Mouse (Mus musculus) liver, embryonic 12.5 days (tissue): ENCODE data around the gene Nsmf. TPM values are rescaled to one million over a fixed set of nuclear protein-coding genes. Genes with fewer than 3 reads are reported as not detected.

Source experiments
- ATAC-seq: fragments of 200-750 bp; cut with Nextera tagmentation; 2 replicates; pipeline ENCODE4 v1.8.0; 2017; ENCODE audit warnings: moderate number of reproducible peaks, mild to moderate bottlenecking, moderate library complexity
- H3K27ac ChIP-seq: fragments of 300-500 bp; sonication (generic); 2 replicates; pipeline ENCODE4 v1.5.1; 2016; ENCODE audit warnings: mild to moderate bottlenecking
- H3K27me3 ChIP-seq: fragments of 300-500 bp; sonication (generic); replicated peaks from 2 replicates; pipeline ENCODE4 v1.6.1; 2016; ENCODE audit warnings: mild to moderate bottlenecking, moderate library complexity
- H3K36me3 ChIP-seq: fragments of 300-500 bp; sonication (generic); 2 replicates; pipeline ENCODE4 v1.6.1; 2016; ENCODE audit warnings: mild to moderate bottlenecking, moderate library complexity
- H3K4me1 ChIP-seq: fragments of 300-500 bp; sonication (generic); 2 replicates; pipeline ENCODE4 v1.6.1; 2016
- H3K4me2 ChIP-seq: fragments of 300-500 bp; sonication (generic); 2 replicates; pipeline ENCODE4 v1.6.1; 2016; ENCODE audit warnings: mild to moderate bottlenecking, moderate library complexity
- H3K4me3 ChIP-seq: fragments of 300-500 bp; sonication (generic); 2 replicates; pipeline ENCODE4 v1.5.1; 2016; ENCODE audit warnings: mild to moderate bottlenecking, moderate library complexity
- H3K9ac ChIP-seq: fragments of 300-500 bp; sonication (generic); 2 replicates; pipeline ENCODE4 v1.6.1; 2016; ENCODE audit warnings: mild to moderate bottlenecking, moderate library complexity
- H3K9me3 ChIP-seq: fragments of 300-500 bp; sonication (generic); replicated peaks from 2 replicates; pipeline ENCODE4 v1.6.1; 2016; ENCODE audit warnings: mild to moderate bottlenecking, moderate library complexity
- WGBS: fragments of 180-500 bp; shearing (Covaris S2); methylation state at CpG from one replicate; pipeline ENCODE4 v1.1.7; 2016; ENCODE audit not compliant: insufficient replicate concordance; 5-methylcytosine and 5-hydroxymethylcytosine counted together
- polyA plus RNA-seq: library from polyadenylated mRNA; unstranded; fragments of >200 nt; fragmentation: Nextera tagmentation; extraction: Ambion mirVana; gene quantifications from 2 replicates; pipeline ENCODE4 v1.2.1, GENCODE M21; 2016

Gene Nsmf
- 16.1 and 17.0 TPM in 2 replicates for polyA plus RNA-seq

GRCm38 (mm10) chr2:25054221-25055067 is at the start of gene Nsmf:
Gene Nsmf, plus strand, starts transcription at chr2:25054355.
- 6% methylated on average over 47 of the region's 47 CpGs for WGBS
- Histone ChIP-seq H3K36me3 (peaks cover 53% of the 10 kb centered on the region), H3K4me3 (peak within 1 kb of the TSS; percentile 70), H3K9me3 (no peaks in the 10 kb centered on the region), H3K4me2 (peak within 1 kb of the TSS; percentile 81), H3K27ac (peak within 1 kb of the TSS; percentile 5; the same call in 1 of the 2 replicates), H3K4me1 (peaks cover 51% of the 10 kb centered on the region), H3K9ac (peak within 1 kb of the TSS; percentile 72), H3K27me3 (no peaks in the 10 kb centered on the region)
- ATAC-seq: peak; percentile 86

- peaks cover 48% of the 10 kb centered on the region for H3K36me3 ChIP-seq
- H3K9me3 ChIP-seq: no peaks in the 10 kb centered on the region
- no peak overlapping the region for H3K4me3 ChIP-seq
- H3K27ac ChIP-seq: no peak overlapping the region
- no peak overlapping the region for H3K9ac ChIP-seq
- no peak for ATAC-seq
- no peaks in the 10 kb centered on the region for H3K27me3 ChIP-seq
- H3K4me2 ChIP-seq: no peak overlapping the region
- 78% methylated on average over 1 of the region's 1 CpGs for WGBS
- H3K4me1 ChIP-seq: no peaks in the 10 kb centered on the region
These were observed 47.4 kb upstream of the Nsmf start for GRCm38 (mm10) chr2:25006767-25007166.

- no peaks in the 10 kb centered on the region for H3K27me3 ChIP-seq
- no peak for ATAC-seq
- no peaks in the 10 kb centered on the region for H3K4me1 ChIP-seq
- peaks cover 42% of the 10 kb centered on the region for H3K36me3 ChIP-seq
- H3K9ac ChIP-seq: no peak overlapping the region
- H3K9me3 ChIP-seq: no peaks in the 10 kb centered on the region
- no peak overlapping the region for H3K4me3 ChIP-seq
- no peak overlapping the region for H3K4me2 ChIP-seq
- H3K27ac ChIP-seq: no peak overlapping the region
These were observed 45.9 kb upstream of the Nsmf start for GRCm38 (mm10) chr2:25008250-25008649.

GRCm38 (mm10) chr2:25022678-25023077 is 31.5 kb upstream of the Nsmf start:
- Histone ChIP-seq H3K9ac (no peak overlapping the region), H3K4me3 (no peak overlapping the region), H3K4me1 (peaks cover 10% of the 10 kb centered on the region), H3K27ac (no peak overlapping the region), H3K36me3 (peaks cover 54% of the 10 kb centered on the region), H3K27me3 (no peaks in the 10 kb centered on the region), H3K4me2 (no peak overlapping the region), H3K9me3 (no peaks in the 10 kb centered on the region)
- ATAC-seq: no peak
- 73% methylated on average over 1 of the region's 1 CpGs for WGBS

- H3K4me2 ChIP-seq: no peak overlapping the region
- no peak overlapping the region for H3K27ac ChIP-seq
- ATAC-seq: no peak
- no peak overlapping the region for H3K4me3 ChIP-seq
- H3K9ac ChIP-seq: no peak overlapping the region
- 70% methylated on average over 1 of the region's 1 CpGs for WGBS
- no peaks in the 10 kb centered on the region for H3K27me3 ChIP-seq
- H3K36me3 ChIP-seq: peaks cover 52% of the 10 kb centered on the region
- H3K4me1 ChIP-seq: peaks cover 10% of the 10 kb centered on the region
- no peaks in the 10 kb centered on the region for H3K9me3 ChIP-seq
These were observed 29.0 kb upstream of the Nsmf start for GRCm38 (mm10) chr2:25025109-25025508.

GRCm38 (mm10) chr2:25034994-25035393 is 19.2 kb upstream of the Nsmf start:
- Histone ChIP-seq H3K27me3 (no peaks in the 10 kb centered on the region), H3K4me3 (no peak overlapping the region), H3K27ac (no peak overlapping the region), H3K9me3 (no peaks in the 10 kb centered on the region), H3K4me1 (no peaks in the 10 kb centered on the region), H3K4me2 (no peak overlapping the region), H3K9ac (no peak overlapping the region), H3K36me3 (peaks cover 54% of the 10 kb centered on the region)
- WGBS: 89% methylated on average over 4 of the region's 4 CpGs
- no peak for ATAC-seq

- no peak for ATAC-seq
- WGBS: 78% methylated on average over 5 of the region's 5 CpGs
These were observed 14.1 kb upstream of the Nsmf start for GRCm38 (mm10) chr2:25040089-25040488.

GRCm38 (mm10) chr2:25050921-25051320 is 3.2 kb upstream of the Nsmf start:
- H3K27me3 ChIP-seq: no peaks in the 10 kb centered on the region
- WGBS: 84% methylated on average over 7 of the region's 7 CpGs

More at GRCm38 (mm10) chr2:25040089-25040488, 14.1 kb upstream of the Nsmf start:
- Histone ChIP-seq H3K4me3 (no peak overlapping the region), H3K9ac (no peak overlapping the region), H3K9me3 (no peaks in the 10 kb centered on the region), H3K27ac (no peak overlapping the region), H3K27me3 (no peaks in the 10 kb centered on the region), H3K4me2 (no peak overlapping the region), H3K4me1 (no peaks in the 10 kb centered on the region), H3K36me3 (peaks cover 62% of the 10 kb centered on the region)

GRCm38 (mm10) chr2:25051450-25051849 is 2.7 kb upstream of the Nsmf start:
- H3K9me3 ChIP-seq: no peaks in the 10 kb centered on the region
- 75% methylated on average over 8 of the region's 8 CpGs for WGBS
- H3K27ac ChIP-seq: no peak overlapping the region
- ATAC-seq: no peak
- no peak overlapping the region for H3K4me3 ChIP-seq
- no peaks in the 10 kb centered on the region for H3K27me3 ChIP-seq
- no peak overlapping the region for H3K4me2 ChIP-seq
- peaks cover 28% of the 10 kb centered on the region for H3K4me1 ChIP-seq
- no peak overlapping the region for H3K9ac ChIP-seq
- peaks cover 62% of the 10 kb centered on the region for H3K36me3 ChIP-seq

More at GRCm38 (mm10) chr2:25050921-25051320, 3.2 kb upstream of the Nsmf start:
- Histone ChIP-seq H3K4me3 (no peak overlapping the region), H3K9me3 (no peaks in the 10 kb centered on the region), H3K36me3 (peaks cover 66% of the 10 kb centered on the region), H3K27ac (no peak overlapping the region), H3K4me2 (no peak overlapping the region), H3K4me1 (peaks cover 23% of the 10 kb centered on the region), H3K9ac (no peak overlapping the region)
- ATAC-seq: no peak

- WGBS: 76% methylated on average over 6 of the region's 6 CpGs
- ATAC-seq: no peak
- no peak overlapping the region for H3K4me3 ChIP-seq
- peaks cover 62% of the 10 kb centered on the region for H3K36me3 ChIP-seq
- H3K9ac ChIP-seq: no peak overlapping the region
- no peaks in the 10 kb centered on the region for H3K9me3 ChIP-seq
- no peak overlapping the region for H3K4me2 ChIP-seq
- no peak overlapping the region for H3K27ac ChIP-seq
- no peaks in the 10 kb centered on the region for H3K27me3 ChIP-seq
- peaks cover 41% of the 10 kb centered on the region for H3K4me1 ChIP-seq
These were observed 1.1 kb upstream of the Nsmf start for GRCm38 (mm10) chr2:25053101-25053500.

GRCm38 (mm10) chr2:25055068-25055405 is 882 bp downstream of the Nsmf start:
- Histone ChIP-seq H3K4me1 (peaks cover 57% of the 10 kb centered on the region), H3K4me2 (peak overlapping the region; percentile 81), H3K36me3 (peaks cover 50% of the 10 kb centered on the region), H3K9ac (peak overlapping the region; percentile 72), H3K9me3 (no peaks in the 10 kb centered on the region), H3K27me3 (no peaks in the 10 kb centered on the region), H3K4me3 (peak overlapping the region; percentile 70), H3K27ac (no peak overlapping the region)
- WGBS: 72% methylated on average over 2 of the region's 2 CpGs
- 0 out of 2 replicates have a peak, but pooled peaks have one; percentile 11 for ATAC-seq

GRCm38 (mm10) chr2:25055409-25056155 is 1.4 kb downstream of the Nsmf start:
- H3K9ac ChIP-seq: no peak overlapping the region
- H3K9me3 ChIP-seq: no peaks in the 10 kb centered on the region
- no peak overlapping the region for H3K27ac ChIP-seq
- H3K36me3 ChIP-seq: peaks cover 46% of the 10 kb centered on the region
- no peaks in the 10 kb centered on the region for H3K27me3 ChIP-seq
- ATAC-seq: no peak
- H3K4me1 ChIP-seq: peaks cover 61% of the 10 kb centered on the region
- peak overlapping the region; percentile 81 for H3K4me2 ChIP-seq
- peak overlapping the region; percentile 70 for H3K4me3 ChIP-seq
- WGBS: 83% methylated on average over 21 of the region's 21 CpGs
